Mouse (Mus musculus) kidney, postnatal 0 days (tissue): ENCODE measurements around the gene Mical2. TPM values are rescaled to one million over a fixed set of nuclear protein-coding genes. Genes with fewer than 3 reads are reported as not detected.

ENCODE experiments used
- ATAC-seq: fragments of 200-750 bp; cut with Nextera tagmentation; replicated peaks from 2 replicates; pipeline ENCODE4 v1.8.0; 2017; ENCODE audit warnings: low read depth, moderate number of reproducible peaks, moderate TSS enrichment, moderate library complexity; ENCODE audit not compliant: low FRiP score
- DNase-seq: peaks from one replicate; pipeline ENCODE4 v3.0.0-alpha.2; 2016; ENCODE audit warnings: low spot score
- H3K27ac ChIP-seq: fragments of 300-500 bp; sonication (generic); 2 replicates; pipeline ENCODE4 v1.5.1; 2014; ENCODE audit warnings: mild to moderate bottlenecking
- H3K27me3 ChIP-seq: fragments of 300-500 bp; sonication (generic); 2 replicates; pipeline ENCODE4 v1.6.1; 2014; ENCODE audit warnings: low read length, mixed read lengths; ENCODE audit not compliant: insufficient read depth
- H3K36me3 ChIP-seq: fragments of 300-500 bp; sonication (generic); 2 replicates; pipeline ENCODE4 v1.6.1; 2014; ENCODE audit warnings: low read length, mixed read lengths; ENCODE audit not compliant: insufficient read depth
- H3K4me1 ChIP-seq: fragments of 300-500 bp; sonication (generic); replicated peaks from 2 replicates; pipeline ENCODE4 v1.6.1; 2014; ENCODE audit warnings: antibody characterized with exemption, low read length, mixed read lengths; ENCODE audit not compliant: insufficient read depth
- H3K4me2 ChIP-seq: fragments of 300-500 bp; sonication (generic); 2 replicates; pipeline ENCODE4 v1.6.1; 2014; ENCODE audit warnings: mild to moderate bottlenecking, low read length, moderate library complexity, mixed read lengths
- H3K4me3 ChIP-seq: fragments of 300-500 bp; sonication (generic); replicated peaks from 2 replicates; pipeline ENCODE4 v1.5.1; 2014; ENCODE audit warnings: low read depth, low read length
- H3K9ac ChIP-seq: fragments of 300-500 bp; sonication (generic); 2 replicates; pipeline ENCODE4 v1.6.1; 2014; ENCODE audit warnings: low read depth, low read length
- H3K9me3 ChIP-seq: fragments of 300-500 bp; sonication (generic); replicated peaks from 2 replicates; pipeline ENCODE4 v1.6.1; 2016; ENCODE audit warnings: low read length, inconsistent platforms, mixed read lengths
- CTCF ChIP-seq: IDR thresholded peaks from 2 replicates; pipeline ENCODE4 v1.5.1; 2016; ENCODE audit warnings: antibody characterized with exemption, low read depth, mild to moderate bottlenecking, moderate library complexity
- WGBS: fragments of 180-500 bp; shearing (Covaris S2); extraction: QIAGEN DNeasy Blood & Tissue Kit; methylation state at CpG from one replicate; pipeline ENCODE4 v1.1.7; 2014; 5-methylcytosine and 5-hydroxymethylcytosine counted together
- polyA plus RNA-seq: library from polyadenylated mRNA; unstranded; fragments of >200 nt; fragmentation: Nextera tagmentation; extraction: Ambion mirVana; gene quantifications from 2 replicates; pipeline ENCODE4 v1.2.1, GENCODE M21; 2015

Mical2 gene
- polyA plus RNA-seq, 1 experiment from 2014 or later, result 5.1 TPM

- H3K4me1 ChIP-seq, result peaks cover 16% of the 10 kb centered on the region
- no peak overlapping the region for H3K4me2 ChIP-seq
- ATAC-seq, result no peak
- 75% methylated on average over 6 of the region's 6 CpGs for WGBS
- no peaks in the 10 kb centered on the region for H3K36me3 ChIP-seq
- H3K4me3 ChIP-seq, result no peak overlapping the region
- H3K9ac ChIP-seq, result no peak overlapping the region
- DNase-seq, result no peak
- TF ChIP-seq CTCF, result no peak
- H3K9me3 ChIP-seq, result no peaks in the 10 kb centered on the region
- H3K27me3 ChIP-seq, result no peaks in the 10 kb centered on the region
- peak overlapping the region; percentile 52 for H3K27ac ChIP-seq
These were observed 228.7 kb downstream of the Mical2 start for GRCm38 (mm10) chr7:112454380-112454779.

GRCm38 (mm10) chr7:112454951-112455350, 229.3 kb downstream of the Mical2 start:
- H3K9ac ChIP-seq, result no peak overlapping the region
- DNase-seq (no peak), ATAC-seq (no peak)
- WGBS, result 79% methylated on average over 2 of the region's 2 CpGs
- no peak overlapping the region for H3K27ac ChIP-seq
- H3K4me3 ChIP-seq, result no peak overlapping the region
- no peaks in the 10 kb centered on the region for H3K27me3 ChIP-seq
- no peaks in the 10 kb centered on the region for H3K9me3 ChIP-seq
- peaks cover 16% of the 10 kb centered on the region for H3K4me1 ChIP-seq
- no peaks in the 10 kb centered on the region for H3K36me3 ChIP-seq
- TF ChIP-seq CTCF, result no peak
- no peak overlapping the region for H3K4me2 ChIP-seq

GRCm38 (mm10) chr7:112455566-112456110, 230.0 kb downstream of the Mical2 start:
- DNase-seq, result no peak
- Histone ChIP-seq H3K36me3 (no peaks in the 10 kb centered on the region), H3K27ac (no peak overlapping the region), H3K9me3 (no peaks in the 10 kb centered on the region), H3K9ac (no peak overlapping the region), H3K4me1 (peaks cover 16% of the 10 kb centered on the region), H3K27me3 (no peaks in the 10 kb centered on the region), H3K4me3 (no peak overlapping the region), H3K4me2 (no peak overlapping the region)
- no peak for ATAC-seq
- no peak for TF ChIP-seq CTCF
- 73% methylated on average over 5 of the region's 5 CpGs for WGBS

GRCm38 (mm10) chr7:112457373-112457772, 231.7 kb downstream of the Mical2 start:
- Histone ChIP-seq H3K4me2 (no peak overlapping the region), H3K27me3 (no peaks in the 10 kb centered on the region), H3K36me3 (no peaks in the 10 kb centered on the region), H3K4me1 (peaks cover 21% of the 10 kb centered on the region), H3K27ac (no peak overlapping the region), H3K4me3 (no peak overlapping the region), H3K9me3 (no peaks in the 10 kb centered on the region), H3K9ac (no peak overlapping the region)
- TF ChIP-seq CTCF, result no peak
- WGBS, result 92% methylated on average over 4 of the region's 4 CpGs
- no peak for ATAC-seq
- DNase-seq, result no peak

- Histone ChIP-seq H3K4me2 (no peak overlapping the region), H3K9me3 (no peaks in the 10 kb centered on the region), H3K9ac (no peak overlapping the region), H3K4me3 (no peak overlapping the region), H3K27me3 (no peaks in the 10 kb centered on the region), H3K27ac (no peak overlapping the region), H3K4me1 (peaks cover 25% of the 10 kb centered on the region), H3K36me3 (no peaks in the 10 kb centered on the region)
- ATAC-seq, result no peak
- DNase-seq, result no peak
- WGBS, result 86% methylated on average over 4 of the region's 4 CpGs
- TF ChIP-seq CTCF, result no peak
These were observed 232.3 kb downstream of the Mical2 start for GRCm38 (mm10) chr7:112457920-112458319.

GRCm38 (mm10) chr7:112458440-112458839, 232.8 kb downstream of the Mical2 start:
- Histone ChIP-seq H3K9ac (no peak overlapping the region), H3K4me1 (peaks cover 25% of the 10 kb centered on the region), H3K9me3 (no peaks in the 10 kb centered on the region), H3K27me3 (no peaks in the 10 kb centered on the region), H3K4me3 (no peak overlapping the region), H3K36me3 (no peaks in the 10 kb centered on the region), H3K4me2 (no peak overlapping the region), H3K27ac (no peak overlapping the region)
- WGBS, result 39% methylated on average over 5 of the region's 5 CpGs
- DNase-seq, result no peak
- no peak for TF ChIP-seq CTCF
- ATAC-seq, result peak; percentile 34; the same call in 1 of the 2 replicates

Other genes starting within 250 kb of the Mical2 start
- gene Usp47, start 202.4 kb upstream of the Mical2 start, polyA plus RNA-seq, result 37.3 and 42.1 TPM in 2 replicates
- 23.8 and 26.5 TPM in 2 replicates for gene Dkk3, start 66.8 kb upstream of the Mical2 start, polyA plus RNA-seq
- 80.2 and 93.0 TPM in 2 replicates for gene Parva, start 201.6 kb downstream of the Mical2 start, polyA plus RNA-seq